Mouse (Mus musculus) spleen, adult 2 months (tissue): ENCODE data around the gene Ccdc43. TPM values are rescaled to one million over a fixed set of nuclear protein-coding genes. Genes with fewer than 3 reads are reported as not detected.

Experiments used
- DNase-seq, 2 experiments: peaks; one replicate each; pipeline versions ENCODE4 v3.0.0 to v3.0.0-alpha.2; 2012 to 2021; ENCODE audit warnings: low spot score in 2 of 2, low read depth in 1 of 2
- H3K27ac ChIP-seq: fragments of 200-500 bp; 2 replicates; pipeline ENCODE4 v1.5.1; 2012; ENCODE audit warnings: low read length, inconsistent platforms; ENCODE audit not compliant: insufficient read depth
- H3K27me3 ChIP-seq: fragments of 200-500 bp; 2 replicates; pipeline ENCODE4 v1.6.1; 2012; ENCODE audit warnings: mild to moderate bottlenecking, moderate library complexity, low read length, inconsistent platforms; ENCODE audit not compliant: control insufficient read depth, insufficient read depth
- H3K36me3 ChIP-seq: fragments of 200-500 bp; 2 replicates; pipeline ENCODE4 v1.6.1; 2012; ENCODE audit warnings: mild to moderate bottlenecking, low read length, inconsistent platforms; ENCODE audit not compliant: control insufficient read depth, insufficient read depth
- H3K4me1 ChIP-seq: fragments of 200-500 bp; 2 replicates; pipeline ENCODE4 v1.6.1; 2011; ENCODE audit warnings: inconsistent platforms; ENCODE audit not compliant: control insufficient read depth, insufficient read depth, insufficient read length
- H3K4me3 ChIP-seq: fragments of 200-500 bp; 2 replicates; pipeline ENCODE4 v1.5.1; 2011; ENCODE audit warnings: mild to moderate bottlenecking, inconsistent platforms; ENCODE audit not compliant: insufficient read depth, insufficient read length; ENCODE audit errors: extremely low read depth
- CTCF ChIP-seq: fragments of 200-500 bp; IDR thresholded peaks from 2 replicates; pipeline ENCODE4 v1.5.1; 2011; ENCODE audit warnings: mild to moderate bottlenecking, inconsistent platforms; ENCODE audit not compliant: insufficient read depth, insufficient read length, insufficient replicate concordance; ENCODE audit errors: extremely low read depth
- POLR2A ChIP-seq: fragments of 200-500 bp; IDR thresholded peaks from 2 replicates; pipeline ENCODE4 v1.6.1; 2011; ENCODE audit warnings: low read depth, low read length, inconsistent platforms
- WGBS: fragments of 180-500 bp; shearing (Covaris S2); methylation state at CpG from one replicate; pipeline ENCODE4 v1.1.7; 2018; 5-methylcytosine and 5-hydroxymethylcytosine counted together
- polyA plus RNA-seq: library from polyadenylated mRNA; depleted of rRNA; stranded (reverse); fragments of >200 nt; gene quantifications from 2 replicates; pipeline ENCODE4 v1.2.3, GENCODE M21; 2012; rRNA removed

The Ccdc43 gene
- 2.6 and 3.2 TPM in 2 replicates for polyA plus RNA-seq

- Histone ChIP-seq H3K27ac (no peak within 1 kb of the TSS), H3K27me3 (no peaks in the 10 kb centered on the region), H3K36me3 (no peaks in the 10 kb centered on the region), H3K4me1 (peaks cover 3% of the 10 kb centered on the region; the same call in 1 of the 2 replicates), H3K4me3 (peak within 1 kb of the TSS; percentile 82)
- WGBS, result under 1% methylated on average over 49 of the region's 49 CpGs
- peak; percentile 57 to 86 for DNase-seq
- TF ChIP-seq POLR2A (peak; percentile 71), CTCF (no peak)
These were observed at the start of gene Ccdc43 for GRCm38 (mm10) chr11:102697338-102698017. Gene Ccdc43, minus strand, starts transcription at chr11:102697782.

GRCm38 (mm10) chr11:102744746-102745145 lies 47.2 kb upstream of the Ccdc43 start:
- no peak for TF ChIP-seq POLR2A
- no peak for TF ChIP-seq CTCF
- H3K27ac ChIP-seq, result no peak overlapping the region
- H3K4me3 ChIP-seq, result no peak overlapping the region
- no peak for DNase-seq
- no peaks in the 10 kb centered on the region for H3K27me3 ChIP-seq
- 87% methylated on average over 3 of the region's 3 CpGs for WGBS
- H3K4me1 ChIP-seq, result no peaks in the 10 kb centered on the region
- H3K36me3 ChIP-seq, result no peaks in the 10 kb centered on the region

GRCm38 (mm10) chr11:102742843-102743242 lies 45.3 kb upstream of the Ccdc43 start:
- H3K4me3 ChIP-seq, result no peak overlapping the region
- no peak overlapping the region for H3K27ac ChIP-seq
- H3K36me3 ChIP-seq, result no peaks in the 10 kb centered on the region
- 88% methylated on average over 5 of the region's 5 CpGs for WGBS
- H3K27me3 ChIP-seq, result no peaks in the 10 kb centered on the region
- TF ChIP-seq CTCF (no peak), POLR2A (no peak)
- no peak for DNase-seq
- H3K4me1 ChIP-seq, result no peaks in the 10 kb centered on the region

GRCm38 (mm10) chr11:102742066-102742465 lies 44.5 kb upstream of the Ccdc43 start:
- no peak overlapping the region for H3K27ac ChIP-seq
- H3K27me3 ChIP-seq, result no peaks in the 10 kb centered on the region

DNA sequence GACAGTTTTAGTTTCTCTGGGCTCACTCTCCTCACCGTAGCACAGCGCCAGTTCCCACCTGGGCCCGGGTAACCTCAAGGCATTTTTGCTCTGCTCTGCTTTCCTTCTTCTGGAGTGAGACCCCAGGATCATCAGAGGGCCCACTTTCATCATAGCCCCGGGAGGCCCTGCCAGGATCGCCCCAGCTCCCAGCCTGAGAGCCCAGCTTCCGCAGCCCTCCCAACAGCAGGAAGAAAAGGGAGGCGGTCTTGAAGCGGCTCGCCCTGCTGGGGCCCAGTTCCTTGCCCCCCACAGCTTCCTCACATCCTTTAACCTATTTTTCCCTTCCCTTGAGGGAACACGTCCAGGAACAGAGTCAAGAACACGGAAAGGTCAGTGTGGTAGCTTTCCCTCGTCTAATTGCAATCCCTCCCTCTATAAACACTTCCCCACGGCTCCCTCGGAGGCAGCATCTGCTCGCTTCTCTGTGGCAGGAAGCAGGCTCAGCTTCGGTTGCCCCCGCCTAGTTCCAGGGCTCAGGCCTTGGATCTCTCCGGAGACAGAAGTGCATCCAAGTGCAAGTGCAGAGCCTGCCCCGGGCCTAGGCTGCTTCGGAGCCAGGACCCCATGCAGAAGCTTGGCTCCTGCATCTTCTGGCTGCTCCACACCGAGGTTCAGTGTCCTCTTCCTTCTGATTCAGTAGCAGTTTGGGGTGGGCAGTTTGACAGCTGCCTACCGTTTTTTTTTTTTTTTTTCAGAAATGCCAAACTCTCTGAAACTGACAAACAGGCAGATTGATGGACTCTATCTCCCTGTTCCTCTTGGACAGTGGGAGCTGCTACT lies 43.8 kb upstream of the Ccdc43 start:
- no peaks in the 10 kb centered on the region for H3K36me3 ChIP-seq
- TF ChIP-seq CTCF, result no peak
- no peak for TF ChIP-seq POLR2A
- H3K4me1 ChIP-seq, result no peaks in the 10 kb centered on the region
- no peaks in the 10 kb centered on the region for H3K27me3 ChIP-seq
- no peak overlapping the region for H3K27ac ChIP-seq
- 36% methylated on average over 22 of the region's 22 CpGs for WGBS
- DNase-seq, result no peak
- no peak overlapping the region for H3K4me3 ChIP-seq

More at GRCm38 (mm10) chr11:102742066-102742465, 44.5 kb upstream of the Ccdc43 start:
- 88% methylated on average over 7 of the region's 7 CpGs for WGBS
- Histone ChIP-seq H3K4me3 (no peak overlapping the region), H3K4me1 (no peaks in the 10 kb centered on the region), H3K36me3 (no peaks in the 10 kb centered on the region)
- no peak for DNase-seq
- no peak for TF ChIP-seq POLR2A

DNA sequence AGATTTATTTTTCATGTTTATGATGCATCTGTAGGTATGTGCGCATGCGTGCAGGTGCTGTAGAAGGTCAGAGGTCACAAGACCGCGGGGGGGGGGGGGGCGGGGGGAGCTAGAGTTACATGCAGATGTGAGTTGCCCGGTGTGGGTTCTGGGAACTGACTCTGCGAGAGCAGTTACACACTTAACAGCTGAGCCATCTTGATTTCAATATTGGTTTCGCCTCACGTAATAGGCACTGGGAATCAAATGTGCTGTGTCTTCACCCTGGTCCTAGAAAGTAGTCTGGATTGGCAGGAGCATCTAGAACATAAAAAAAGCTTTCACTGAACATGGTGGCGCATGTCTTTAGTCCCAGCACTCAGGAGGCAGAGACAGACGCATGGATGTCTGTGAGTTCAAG lies 43.1 kb upstream of the Ccdc43 start:
- Histone ChIP-seq H3K36me3 (no peaks in the 10 kb centered on the region), H3K4me3 (no peak overlapping the region), H3K27ac (no peak overlapping the region), H3K4me1 (no peaks in the 10 kb centered on the region), H3K27me3 (no peaks in the 10 kb centered on the region)
- WGBS, result 75% methylated on average over 11 of the region's 11 CpGs
- TF ChIP-seq CTCF, result no peak
- no peak for TF ChIP-seq POLR2A
- no peak for DNase-seq

DNA sequence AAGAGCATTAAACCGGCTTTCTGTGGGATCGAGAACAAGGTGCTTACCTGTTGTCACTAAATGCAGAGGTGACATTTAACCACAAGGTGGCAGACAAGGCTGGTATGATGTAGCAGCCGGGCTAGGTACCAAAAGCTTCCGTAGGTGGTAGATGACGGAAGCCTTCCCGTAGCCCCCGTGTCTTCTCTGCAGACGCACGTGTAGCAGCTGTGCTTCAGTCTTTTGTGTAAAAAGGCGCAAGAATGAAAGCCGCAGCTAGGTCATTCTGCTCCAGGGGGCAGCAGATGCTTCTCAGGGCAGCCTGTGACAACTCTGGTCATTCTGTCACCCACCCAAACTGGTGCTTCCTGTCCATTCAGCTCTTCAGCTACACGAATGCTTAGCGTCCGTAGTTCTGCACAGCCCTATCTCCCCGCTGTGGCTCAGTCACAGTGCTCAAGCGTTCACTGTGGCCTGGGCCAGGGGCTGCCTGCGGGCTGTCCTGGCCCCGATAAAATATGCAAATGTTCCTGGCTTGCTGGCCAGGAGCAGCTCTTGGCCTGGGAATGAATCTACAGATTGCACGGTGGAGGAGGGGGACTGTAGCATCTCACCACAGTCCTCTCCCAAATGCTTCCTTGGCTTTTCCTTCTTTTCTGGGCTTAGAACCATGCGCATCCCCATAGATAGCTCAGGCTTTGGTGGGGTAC lies 41.8 kb upstream of the Ccdc43 start:
- TF ChIP-seq POLR2A (no peak), CTCF (peak; percentile 30; the same call in 1 of the 2 replicates)
- 13% methylated on average over 20 of the region's 20 CpGs for WGBS
- no peaks in the 10 kb centered on the region for H3K27me3 ChIP-seq
- no peaks in the 10 kb centered on the region for H3K4me1 ChIP-seq
- peak overlapping the region; percentile 15; the same call in 1 of the 2 replicates for H3K4me3 ChIP-seq
- H3K36me3 ChIP-seq, result no peaks in the 10 kb centered on the region
- DNase-seq, result peak; percentile 31 to 43
- no peak overlapping the region for H3K27ac ChIP-seq
